Mouse (Mus musculus): ENCODE measurements around the gene Sugct. TPM values are rescaled to one million over a fixed set of nuclear protein-coding genes. Genes with fewer than 3 reads are reported as not detected.

The Sugct gene
- total and polyA plus RNA-seq, 3 experiments = 1.0 to 3.0 TPM; not detected in 1

- no peak for DNase-seq (ENCODE audit: low read depth, low spot score)
These were observed 629.8 kb downstream of the Sugct start for GRCm38 (mm10) chr13:17065552-17065951.

GRCm38 (mm10) chr13:17056650-17057049 is 638.7 kb downstream of the Sugct start:
- H3K9ac ChIP-seq (ENCODE audit: control insufficient read depth, low read depth, low read length, poor library complexity, severe bottlenecking) = no peak overlapping the region
- no peaks in the 10 kb centered on the region for H3K36me3 ChIP-seq (ENCODE audit: control insufficient read depth in 1 of 2, insufficient read depth in 2 of 2, low read length in 2 of 2)
- no peaks in the 10 kb centered on the region for H3K27me3 ChIP-seq (ENCODE audit: control insufficient read depth in 1 of 2, insufficient read depth in 2 of 2, low read length in 2 of 2)
- H3K4me1 ChIP-seq (ENCODE audit: control insufficient read depth in 1 of 2, insufficient read depth in 2 of 2, low read length in 2 of 2) = no peaks in the 10 kb centered on the region
- TF ChIP-seq MXI1 (IDR thresholded peaks at IDR 0.05; ENCODE audit: low read depth, low read length) = no peak
- no peak for TF ChIP-seq ZKSCAN1 (IDR thresholded peaks at IDR 0.05; ENCODE audit: low read depth, low read length)
- no peak for TF ChIP-seq MAZ (IDR thresholded peaks at IDR 0.05; ENCODE audit: low read depth, low read length)
- no peak for TF ChIP-seq NELFE (IDR thresholded peaks at IDR 0.05; ENCODE audit: low read depth, low read length)
- TF ChIP-seq GATA1 (IDR thresholded peaks at IDR 0.05; ENCODE audit: low read depth, low read length) = no peak
- TF ChIP-seq USF2 (IDR thresholded peaks at IDR 0.05; ENCODE audit: borderline replicate concordance in 1 of 2, insufficient read depth in 1 of 2, low read depth in 1 of 2, low read length in 2 of 2) = no peak
- TF ChIP-seq POLR2AphosphoS2 (IDR thresholded peaks at IDR 0.05; ENCODE audit: low read length) = no peak
- DNase-seq (ENCODE audit: low read depth, low spot score) = no peak
- no peak overlapping the region for H3K4me3 ChIP-seq (ENCODE audit: control insufficient read depth in 1 of 2, insufficient read depth in 1 of 2, low read depth in 2 of 2, low read length in 2 of 2)
- no peaks in the 10 kb centered on the region for H3K9me3 ChIP-seq (replicated peaks; ENCODE audit: insufficient read depth, low read length)
- no peaks in the 10 kb centered on the region for H3K79me2 ChIP-seq (ENCODE audit: control insufficient read depth, insufficient read depth, low read length, poor library complexity)
- no peak overlapping the region for H3K27ac ChIP-seq (ENCODE audit: control insufficient read depth, low read depth, low read length)

More at GRCm38 (mm10) chr13:17065552-17065951, 629.8 kb downstream of the Sugct start:
- TF ChIP-seq ZKSCAN1 (IDR thresholded peaks at IDR 0.05; ENCODE audit: low read depth, low read length) = no peak
- TF ChIP-seq USF1 (IDR thresholded peaks at IDR 0.05; ENCODE audit: low read depth, low read length) = no peak
- no peak for TF ChIP-seq MEF2A (IDR thresholded peaks at IDR 0.05; ENCODE audit: extremely low read depth, insufficient replicate concordance, low read depth, low read length, poor library complexity, severe bottlenecking)
- no peak for TF ChIP-seq USF2 (IDR thresholded peaks at IDR 0.05; ENCODE audit: borderline replicate concordance in 1 of 2, insufficient read depth in 1 of 2, low read depth in 1 of 2, low read length in 2 of 2)
- no peak for TF ChIP-seq JUND (IDR thresholded peaks at IDR 0.05; ENCODE audit: low read depth, low read length)
- TF ChIP-seq TCF12 (IDR thresholded peaks at IDR 0.05; ENCODE audit: low read depth, low read length) = no peak
- Histone ChIP-seq H3K79me2 (ENCODE audit: control insufficient read depth, insufficient read depth, low read length, poor library complexity) (no peaks in the 10 kb centered on the region), H3K27ac (ENCODE audit: control insufficient read depth, low read depth, low read length) (no peak overlapping the region), H3K4me1 (ENCODE audit: control insufficient read depth in 1 of 2, insufficient read depth in 2 of 2, low read length in 2 of 2) (no peaks in the 10 kb centered on the region), H3K9ac (ENCODE audit: control insufficient read depth, low read depth, low read length, poor library complexity, severe bottlenecking) (no peak overlapping the region), H3K36me3 (ENCODE audit: control insufficient read depth in 1 of 2, insufficient read depth in 2 of 2, low read length in 2 of 2) (no peaks in the 10 kb centered on the region), H3K4me3 (ENCODE audit: control insufficient read depth in 1 of 2, insufficient read depth in 1 of 2, low read depth in 2 of 2, low read length in 2 of 2) (no peak overlapping the region), H3K9me3 (replicated peaks; ENCODE audit: insufficient read depth, low read length) (no peaks in the 10 kb centered on the region), H3K27me3 (ENCODE audit: control insufficient read depth in 1 of 2, insufficient read depth in 2 of 2, low read length in 2 of 2) (no peaks in the 10 kb centered on the region)

- Histone ChIP-seq H3K4me1 (ENCODE audit: control insufficient read depth in 1 of 2, insufficient read depth in 2 of 2, low read length in 2 of 2) (no peaks in the 10 kb centered on the region), H3K36me3 (ENCODE audit: control insufficient read depth in 1 of 2, insufficient read depth in 2 of 2, low read length in 2 of 2) (no peaks in the 10 kb centered on the region), H3K27me3 (ENCODE audit: control insufficient read depth in 1 of 2, insufficient read depth in 2 of 2, low read length in 2 of 2) (no peaks in the 10 kb centered on the region), H3K27ac (ENCODE audit: control insufficient read depth, low read depth, low read length) (no peak overlapping the region), H3K79me2 (ENCODE audit: control insufficient read depth, insufficient read depth, low read length, poor library complexity) (no peaks in the 10 kb centered on the region), H3K9me3 (replicated peaks; ENCODE audit: insufficient read depth, low read length) (no peaks in the 10 kb centered on the region), H3K4me3 (ENCODE audit: control insufficient read depth in 1 of 2, insufficient read depth in 1 of 2, low read depth in 2 of 2, low read length in 2 of 2) (no peak overlapping the region), H3K9ac (ENCODE audit: control insufficient read depth, low read depth, low read length, poor library complexity, severe bottlenecking) (no peak overlapping the region)
- TF ChIP-seq JUND (IDR thresholded peaks at IDR 0.05; ENCODE audit: low read depth, low read length) (no peak), NELFE (IDR thresholded peaks at IDR 0.05; ENCODE audit: low read depth, low read length) (no peak), USF1 (IDR thresholded peaks at IDR 0.05; ENCODE audit: low read depth, low read length) (no peak), SIN3A (IDR thresholded peaks at IDR 0.05; ENCODE audit: low read length) (no peak), SMC3 (IDR thresholded peaks at IDR 0.05; ENCODE audit: low read depth, low read length) (no peak), TAL1 (IDR thresholded peaks at IDR 0.05; ENCODE audit: low read length) (no peak), ELF1 (IDR thresholded peaks at IDR 0.05; ENCODE audit: low read depth, low read length) (no peak), CTCF (IDR thresholded peaks at IDR 0.05 in 2 of 3, conservative IDR thresholded peaks at IDR 0.05 in 1 of 3; ENCODE audit: control insufficient read depth in 1 of 3, insufficient read depth in 1 of 3, low read depth in 2 of 3, low read length in 3 of 3, poor library complexity in 1 of 3, severe bottlenecking in 1 of 3) (no peak), MXI1 (IDR thresholded peaks at IDR 0.05; ENCODE audit: low read depth, low read length) (no peak), ETS1 (IDR thresholded peaks at IDR 0.05; ENCODE audit: low read depth, low read length) (no peak), MYB (IDR thresholded peaks at IDR 0.05; ENCODE audit: low read depth, low read length) (no peak), E2F4 (IDR thresholded peaks at IDR 0.05; ENCODE audit: borderline replicate concordance, low read depth, low read length) (no peak), ZKSCAN1 (IDR thresholded peaks at IDR 0.05; ENCODE audit: low read depth, low read length) (no peak), RCOR1 (IDR thresholded peaks at IDR 0.05; ENCODE audit: low read depth, low read length) (no peak), KAT2A (conservative IDR thresholded peaks at IDR 0.05; ENCODE audit: low read depth, low read length) (no peak), POLR2AphosphoS2 (IDR thresholded peaks at IDR 0.05; ENCODE audit: low read length) (no peak), EP300 (IDR thresholded peaks at IDR 0.05; ENCODE audit: low read depth in 1 of 2, low read length in 2 of 2) (no peak), HCFC1 (IDR thresholded peaks at IDR 0.05; ENCODE audit: low read depth, low read length) (no peak), GATA1 (IDR thresholded peaks at IDR 0.05; ENCODE audit: low read depth, low read length) (no peak)
- no peak for DNase-seq (ENCODE audit: low read depth, low spot score)
These were observed 651.7 kb downstream of the Sugct start for GRCm38 (mm10) chr13:17043426-17044224.
